Mouse (Mus musculus): ENCODE results near the gene Rhno1. TPM values are rescaled to one million over a fixed set of nuclear protein-coding genes. Genes with fewer than 3 reads are reported as not detected.
A peak's percentile ranks its signal among the peaks of the same experiment; 100 is the strongest.
"Not testable (repeated sequence)": the region's sequence is repeated elsewhere in the genome, so short reads cannot be mapped to it uniquely, and the experiment has no call there.

The Rhno1 gene
- 1 to 10 TPM; 9.0 to 9.7 TPM for total RNA-seq (2021)
- long read RNA-seq, experiment 1, partial matches to known transcripts = 0 of 6 reads
- long read RNA-seq, experiment 1, other reads (novel, unspliced or antisense) = 3 of 6 reads
- long read RNA-seq, experiment 2, partial matches to known transcripts = 0 of 8 reads
- long read RNA-seq, experiment 2, other reads (novel, unspliced or antisense) = 4 of 8 reads

DNA sequence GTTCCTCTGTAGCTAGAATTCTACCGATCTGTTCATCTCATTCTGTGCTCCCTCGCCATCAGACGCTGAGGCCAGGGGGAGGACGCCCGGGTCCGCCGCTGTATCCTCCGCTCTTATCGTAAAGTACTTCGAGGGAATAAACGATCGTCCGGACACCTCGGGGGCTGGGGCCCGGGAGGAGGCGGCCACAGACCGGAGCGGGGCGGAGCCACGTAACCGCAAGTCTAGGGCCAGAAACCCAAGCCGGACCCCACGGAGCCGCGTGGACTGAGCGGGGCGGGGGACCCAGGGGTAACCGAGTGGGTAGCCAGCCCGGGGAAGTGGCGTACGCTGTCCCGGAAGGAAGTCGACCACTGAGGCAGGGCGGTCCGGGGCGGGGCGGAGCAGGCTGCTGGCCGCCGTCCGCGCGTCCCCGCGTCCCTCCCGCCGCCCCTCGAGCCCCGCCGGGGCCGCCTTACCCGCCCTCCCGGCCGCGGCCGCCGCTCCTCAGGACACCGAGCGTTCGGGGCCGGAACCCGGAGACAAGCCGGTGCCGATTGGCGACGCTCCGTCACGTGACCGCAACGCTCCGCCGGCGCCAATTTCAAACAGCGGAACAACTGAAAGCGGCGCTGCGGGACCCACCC lies at the start of gene Rhno1, which contains the start of gene Foxm1:
Gene Rhno1, minus strand, starts transcription at position 531 of the 626 bp plus-strand sequence.
Gene Foxm1, plus strand, starts transcription at position 587 of the 626 bp plus-strand sequence.
- DNase-seq = peak; percentile 86
- intact Hi-C loops (cut with DNase I; ENCODE audit: low total_unique reads) = no loop called here

DNA sequence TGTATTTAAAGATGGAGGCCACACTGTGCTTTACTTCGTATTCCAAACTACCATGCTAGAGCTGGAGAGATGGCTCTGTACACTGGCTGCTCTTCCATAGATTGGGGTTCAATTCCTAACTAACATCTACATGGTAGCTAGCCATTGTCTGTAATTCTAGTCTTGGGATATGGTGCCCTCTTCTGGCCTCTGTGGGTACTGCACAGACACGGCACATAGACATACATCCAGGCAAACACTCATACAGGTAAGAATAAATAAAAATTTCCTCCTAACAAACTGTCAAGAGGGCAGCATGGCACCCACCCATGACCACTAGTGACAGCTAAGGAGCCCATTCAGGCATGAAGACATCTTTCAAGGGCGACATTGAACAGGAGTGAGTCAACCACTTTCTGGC lies 48.4 kb upstream of the Rhno1 start:
- intact Hi-C loops (cut with DNase I; ENCODE audit: low total_unique reads) = loop anchor here (5.0 kb wide), 2 partner anchors 39 to 94 kb away; no protein-coding TSS in a partner anchor
- DNase-seq = peak; percentile 60

DNA sequence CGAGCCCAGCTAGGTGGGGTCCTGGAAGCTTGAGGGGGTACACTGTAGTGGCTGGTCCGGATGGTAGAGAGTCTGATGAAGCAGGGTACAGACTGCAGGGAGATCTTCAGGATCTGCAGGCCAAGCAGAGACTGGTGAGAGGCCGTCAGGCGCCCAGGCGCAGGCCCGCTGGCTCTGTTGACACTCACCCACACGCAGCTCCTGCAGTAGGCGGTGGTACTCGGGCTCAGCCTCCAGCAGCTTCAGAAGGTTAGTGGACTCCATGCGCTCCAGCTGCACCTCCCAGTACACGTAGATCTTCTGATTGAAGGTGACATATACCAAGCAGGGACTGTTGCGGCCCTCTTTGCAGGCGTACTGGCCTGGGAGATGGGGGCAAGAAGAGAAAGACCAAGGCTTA lies 47.6 kb upstream of the Rhno1 start:
- intact Hi-C loops (cut with DNase I; ENCODE audit: low total_unique reads) = loop anchor here (5.0 kb wide), 2 partner anchors 38 to 93 kb away; no protein-coding TSS in a partner anchor
- no peak for DNase-seq

DNA sequence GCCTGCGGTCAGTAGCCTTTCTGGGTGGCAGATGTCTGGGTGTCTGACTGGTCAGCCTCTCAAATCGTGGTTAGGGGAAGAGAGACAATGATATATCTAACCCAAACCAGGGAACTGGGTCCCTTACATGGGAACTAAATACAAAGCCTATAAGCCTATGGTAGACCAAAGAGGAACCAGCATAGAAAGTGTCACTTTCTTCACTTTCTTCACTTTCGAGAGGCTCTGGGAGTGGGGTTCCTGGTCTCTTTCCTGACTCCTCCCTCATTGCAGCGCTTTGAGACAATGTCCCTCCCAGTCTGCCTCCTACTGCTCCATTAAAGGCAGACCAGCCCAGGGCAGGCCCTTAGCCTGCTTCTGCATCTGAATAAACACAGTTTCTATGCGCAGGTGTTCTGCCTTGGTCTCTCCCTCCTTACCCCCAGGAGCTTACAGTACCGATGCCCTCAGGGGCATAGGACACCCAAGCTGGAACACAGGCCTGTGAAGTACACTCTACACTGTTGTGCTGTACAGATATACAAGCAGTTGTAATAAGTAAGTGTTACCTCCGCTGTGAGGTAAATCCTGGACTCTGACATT lies 45.9 kb upstream of the Rhno1 start:
- no peak for DNase-seq
- intact Hi-C loops (cut with DNase I; ENCODE audit: low total_unique reads) = no loop called here

DNA sequence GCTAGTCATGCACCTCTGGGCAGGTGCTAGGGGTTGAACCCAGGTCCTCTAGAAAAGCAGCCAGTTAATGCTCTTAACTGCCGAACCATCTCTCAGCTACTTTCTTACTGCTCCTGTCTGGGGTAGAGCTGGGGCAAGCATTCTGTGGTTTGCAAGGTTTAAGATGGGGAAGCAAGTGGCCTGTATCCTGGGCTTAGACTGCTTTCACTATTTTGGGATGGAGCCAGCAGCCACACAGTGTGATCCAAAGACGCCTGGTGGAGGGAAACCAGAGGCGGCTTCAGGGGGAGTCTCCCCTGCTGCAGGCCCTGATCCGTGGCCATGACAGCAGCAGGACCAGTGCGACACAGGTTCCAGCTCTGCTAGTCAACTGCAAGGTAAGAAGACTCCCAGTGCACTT lies 42.0 kb upstream of the Rhno1 start:
- DNase-seq = no peak
- intact Hi-C loops (cut with DNase I; ENCODE audit: low total_unique reads) = no loop called here

DNA sequence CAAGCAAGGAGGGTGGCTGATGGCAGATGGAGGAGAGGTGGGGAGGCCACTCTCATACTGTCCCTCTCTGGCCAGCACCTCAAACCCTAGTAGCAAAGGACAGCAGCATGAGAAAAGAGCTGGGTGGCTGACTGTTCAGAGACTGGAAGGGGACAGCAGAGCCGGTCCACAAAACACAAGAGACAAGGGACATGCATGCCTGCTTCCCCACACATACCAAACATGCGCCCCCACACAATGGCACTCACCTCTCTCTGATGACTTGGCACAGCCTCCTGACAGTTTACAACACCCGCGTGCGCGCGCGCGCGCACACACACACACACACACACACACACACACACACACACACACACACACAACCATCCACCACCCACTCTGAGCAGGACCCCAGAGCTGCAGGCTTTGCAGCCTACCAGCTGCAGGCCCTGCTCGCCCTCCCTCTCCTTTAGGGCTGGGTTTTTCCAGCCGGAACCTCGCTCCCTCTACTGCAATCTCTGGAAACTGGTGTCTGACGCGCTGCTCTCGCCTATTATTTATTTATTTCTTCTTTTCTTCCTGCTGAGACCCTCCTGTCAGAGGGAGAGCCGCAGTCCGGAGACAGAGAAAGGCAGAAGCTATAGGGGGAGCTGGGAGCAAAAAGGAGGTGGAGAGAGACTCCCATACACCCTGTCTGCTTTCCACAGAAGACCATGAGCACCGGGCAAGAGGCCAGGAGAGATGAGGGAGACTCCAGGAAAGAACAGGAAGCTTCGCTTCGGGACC lies 36.9 kb upstream of the Rhno1 start:
- peak; percentile 36 for DNase-seq
- intact Hi-C loops (cut with DNase I; ENCODE audit: low total_unique reads) = no loop called here

DNA sequence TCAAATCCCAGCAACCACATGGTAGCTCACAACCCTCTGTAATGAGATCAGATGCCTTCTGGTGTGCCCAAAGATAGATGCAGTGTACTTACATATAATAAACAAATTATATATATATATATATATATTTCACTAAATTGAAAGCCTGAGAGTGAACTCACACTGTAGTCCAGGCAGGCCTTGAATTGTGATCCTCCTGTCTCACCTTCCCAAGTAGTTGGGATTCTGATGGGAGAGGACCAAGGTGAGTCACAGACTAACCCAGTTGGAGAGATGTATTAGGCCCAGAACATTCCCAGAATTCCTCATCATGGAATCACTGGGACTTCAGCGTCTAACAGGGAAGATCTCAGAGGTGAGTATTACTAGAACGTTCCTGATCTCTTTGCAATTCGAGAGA lies 36.3 kb upstream of the Rhno1 start, which contains the start of gene Nrip2:
Gene Nrip2, plus strand, starts transcription at position 301 of the 400 bp plus-strand sequence.
- intact Hi-C loops (cut with DNase I; ENCODE audit: low total_unique reads) = no loop called here
- no peak for DNase-seq

DNA sequence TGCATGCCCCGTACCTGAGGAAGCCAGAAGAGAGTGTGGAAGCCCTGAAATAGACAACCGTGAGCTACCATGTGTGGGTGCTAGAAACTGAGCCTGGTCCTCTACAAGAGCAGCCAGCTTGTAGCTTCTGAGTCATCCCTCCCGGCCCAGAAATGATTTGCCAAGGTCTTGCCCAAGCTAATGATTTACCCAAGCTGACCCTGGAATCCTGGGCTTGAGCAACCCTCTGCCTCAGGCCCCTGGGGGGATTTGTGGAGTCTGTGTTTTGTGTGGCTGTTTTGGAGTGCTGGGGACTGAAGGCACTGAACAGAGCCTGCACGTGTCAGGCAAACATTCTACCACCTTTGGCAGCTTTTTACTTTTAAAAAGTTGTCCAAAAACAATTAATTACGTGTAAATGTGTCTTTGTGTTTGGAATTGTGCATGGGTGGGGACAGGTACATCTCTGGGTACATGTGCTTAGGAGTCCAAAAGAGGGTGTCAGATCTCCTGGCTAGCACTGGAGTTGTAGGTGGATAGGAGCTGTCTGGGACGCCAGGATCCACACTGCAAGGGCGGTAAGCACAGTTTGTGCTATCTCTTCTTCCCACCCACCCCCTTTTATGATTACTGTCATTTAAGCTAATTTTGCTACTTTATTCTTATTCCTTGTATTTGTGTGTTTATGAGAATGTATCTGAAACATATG lies 35.0 kb upstream of the Rhno1 start:
- intact Hi-C loops (cut with DNase I; ENCODE audit: low total_unique reads) = no loop called here
- no peak for DNase-seq

DNA sequence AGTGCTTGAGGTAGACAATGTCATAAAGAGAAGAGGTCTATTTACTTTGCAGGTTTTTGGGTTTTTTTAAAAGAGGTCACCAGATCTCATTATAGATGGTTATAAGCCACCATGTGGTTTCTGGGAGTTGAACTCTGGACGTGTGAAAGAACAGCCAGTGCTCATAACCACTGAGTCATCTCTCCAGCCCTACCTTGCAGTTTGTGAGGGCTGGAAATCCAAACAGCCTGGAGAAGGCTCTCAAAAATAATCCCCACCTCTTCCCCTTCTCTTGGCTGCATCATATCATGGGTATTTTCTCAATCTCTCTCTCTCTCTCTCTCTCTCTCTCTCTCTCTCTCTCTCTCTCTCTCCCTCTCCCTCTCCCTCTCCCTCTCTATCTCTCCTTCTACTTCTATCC lies 28.0 kb upstream of the Rhno1 start:
- intact Hi-C loops (cut with DNase I; ENCODE audit: low total_unique reads) = no loop called here
- no peak for DNase-seq

DNA sequence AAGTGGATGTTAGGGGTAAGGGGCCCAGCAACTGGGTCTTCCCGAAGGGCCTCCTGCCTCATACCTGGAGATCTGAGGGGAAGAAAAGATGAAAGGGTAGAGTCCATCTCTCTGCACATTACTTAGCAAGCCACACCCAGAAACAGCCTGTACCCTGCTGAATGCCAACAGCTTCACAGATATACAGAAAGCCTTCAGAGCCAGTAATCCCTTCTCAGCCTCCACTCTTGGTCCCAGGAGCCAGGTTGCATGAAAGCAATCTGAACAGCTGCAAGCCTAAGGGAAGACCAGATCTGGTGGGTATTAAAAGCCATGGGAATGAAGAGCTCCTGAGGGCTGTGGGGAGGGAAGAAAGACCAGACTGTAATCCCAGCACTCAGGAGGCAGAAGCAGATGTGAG lies 26.5 kb upstream of the Rhno1 start:
- intact Hi-C loops (cut with DNase I; ENCODE audit: low total_unique reads) = no loop called here
- no peak for DNase-seq

DNA sequence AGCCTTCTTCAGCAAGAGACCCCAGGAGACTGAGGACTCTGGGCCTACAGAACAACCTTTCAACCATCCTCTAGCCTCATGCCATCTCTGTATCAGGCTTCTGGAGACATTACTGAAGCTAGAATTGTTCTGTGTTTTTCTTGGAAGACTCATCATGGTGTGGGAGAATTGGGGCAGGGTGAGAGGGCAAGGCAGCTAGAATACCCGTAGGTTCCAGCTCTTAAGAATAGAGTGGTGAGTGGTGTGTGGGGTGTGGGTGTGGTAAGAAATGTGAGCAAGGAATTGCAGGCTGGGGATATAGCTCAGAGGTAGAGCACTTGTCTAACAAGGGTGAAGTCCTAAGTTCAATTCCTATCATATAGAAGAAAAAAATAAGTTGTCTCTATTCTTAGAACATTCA lies 22.3 kb upstream of the Rhno1 start:
- intact Hi-C loops (cut with DNase I; ENCODE audit: low total_unique reads) = no loop called here

DNA sequence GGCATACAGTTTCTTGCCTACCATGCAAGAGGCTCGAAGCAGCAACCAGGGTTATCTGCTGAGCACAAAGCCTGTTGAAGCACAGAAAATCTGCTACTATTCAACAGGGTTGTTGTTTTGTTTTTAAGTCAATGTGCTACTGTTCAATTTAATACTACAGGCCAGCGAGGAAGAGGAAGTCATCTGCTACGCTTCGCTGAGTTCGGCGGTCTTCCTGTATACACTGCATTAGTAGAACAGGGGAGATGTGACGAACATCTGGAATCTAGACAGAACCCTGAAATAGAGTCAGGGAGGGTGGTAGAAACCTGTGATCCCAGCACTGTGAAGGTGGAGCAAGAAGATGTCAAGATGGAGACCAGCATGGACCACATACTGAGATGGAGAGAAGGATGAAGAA lies 21.0 kb upstream of the Rhno1 start:
- intact Hi-C loops (cut with DNase I; ENCODE audit: low total_unique reads) = no loop called here
- no peak for DNase-seq

More for the DNA sequence above, 22.3 kb upstream of the Rhno1 start:
- DNase-seq = no peak

DNA sequence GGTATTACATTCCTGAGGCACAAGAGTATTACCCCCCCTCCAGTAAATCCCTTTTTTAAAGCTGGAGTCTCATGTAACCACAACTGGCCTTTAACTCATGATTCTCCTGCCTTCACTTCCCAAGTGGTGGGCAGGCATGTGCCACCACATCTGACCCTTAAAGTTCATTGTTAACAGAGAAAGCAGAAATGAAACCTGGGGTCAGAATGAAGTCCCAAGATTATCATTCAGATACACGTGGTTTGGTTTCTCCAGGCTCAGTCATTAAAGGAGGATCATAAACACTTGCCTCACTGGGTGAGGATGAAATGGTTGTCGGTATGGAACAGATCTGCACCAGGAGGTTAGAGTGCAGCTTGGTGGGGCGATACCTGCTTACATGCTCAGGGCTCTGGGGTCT lies 18.5 kb upstream of the Rhno1 start:
- intact Hi-C loops (cut with DNase I; ENCODE audit: low total_unique reads) = no loop called here
- no peak for DNase-seq

DNA sequence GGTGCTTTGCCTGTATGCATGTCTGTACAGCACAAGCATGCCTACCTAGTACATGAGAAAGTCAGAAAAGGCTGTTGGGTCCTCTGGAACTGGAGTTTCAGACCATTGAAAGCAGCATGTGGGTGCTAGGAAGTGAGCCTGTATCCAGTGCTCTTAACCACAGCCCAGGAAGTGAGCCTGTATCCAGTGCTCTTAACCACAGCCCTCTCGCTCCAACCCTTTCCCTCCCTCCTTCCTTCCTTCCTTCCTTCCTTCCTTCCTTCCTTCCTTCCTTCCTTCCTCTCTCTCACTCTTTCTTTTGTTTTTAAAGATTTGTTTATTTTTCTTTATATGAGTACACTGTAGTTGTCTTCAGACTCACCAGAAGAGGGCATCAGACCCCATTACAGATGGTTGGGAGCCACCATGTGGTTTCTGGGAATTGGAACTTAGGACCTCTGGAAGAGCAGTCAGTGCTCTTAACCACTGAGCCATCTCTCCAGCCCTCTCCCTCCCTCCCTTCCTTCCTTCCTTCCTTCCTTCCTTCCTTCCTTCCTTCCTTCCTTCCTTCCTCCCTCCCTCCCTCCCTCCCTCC lies 18.0 kb upstream of the Rhno1 start:
- DNase-seq; intact Hi-C loops (cut with DNase I; ENCODE audit: low total_unique reads): not testable (repeated sequence)

DNA sequence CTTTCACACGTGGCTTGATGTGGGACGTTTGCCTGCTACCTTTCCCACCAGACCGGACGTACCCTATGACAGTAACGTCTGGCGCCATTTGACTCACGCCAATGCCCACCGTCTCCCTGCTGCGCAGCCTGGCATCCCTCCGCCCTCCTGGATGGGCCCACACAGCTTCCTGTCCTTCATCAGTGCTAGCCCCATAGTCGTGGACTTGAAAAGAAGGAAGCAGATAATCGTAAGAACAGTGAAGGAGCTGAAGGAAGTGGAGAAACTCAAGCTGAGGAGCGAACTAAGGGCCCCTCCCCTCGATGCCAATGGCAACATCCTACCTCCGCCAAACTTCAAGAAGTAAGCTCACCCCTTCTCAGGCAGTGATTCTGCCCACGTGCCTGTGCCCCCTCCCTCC lies 16.9 kb upstream of the Rhno1 start:
- intact Hi-C loops (cut with DNase I; ENCODE audit: low total_unique reads) = no loop called here
- DNase-seq = no peak

DNA sequence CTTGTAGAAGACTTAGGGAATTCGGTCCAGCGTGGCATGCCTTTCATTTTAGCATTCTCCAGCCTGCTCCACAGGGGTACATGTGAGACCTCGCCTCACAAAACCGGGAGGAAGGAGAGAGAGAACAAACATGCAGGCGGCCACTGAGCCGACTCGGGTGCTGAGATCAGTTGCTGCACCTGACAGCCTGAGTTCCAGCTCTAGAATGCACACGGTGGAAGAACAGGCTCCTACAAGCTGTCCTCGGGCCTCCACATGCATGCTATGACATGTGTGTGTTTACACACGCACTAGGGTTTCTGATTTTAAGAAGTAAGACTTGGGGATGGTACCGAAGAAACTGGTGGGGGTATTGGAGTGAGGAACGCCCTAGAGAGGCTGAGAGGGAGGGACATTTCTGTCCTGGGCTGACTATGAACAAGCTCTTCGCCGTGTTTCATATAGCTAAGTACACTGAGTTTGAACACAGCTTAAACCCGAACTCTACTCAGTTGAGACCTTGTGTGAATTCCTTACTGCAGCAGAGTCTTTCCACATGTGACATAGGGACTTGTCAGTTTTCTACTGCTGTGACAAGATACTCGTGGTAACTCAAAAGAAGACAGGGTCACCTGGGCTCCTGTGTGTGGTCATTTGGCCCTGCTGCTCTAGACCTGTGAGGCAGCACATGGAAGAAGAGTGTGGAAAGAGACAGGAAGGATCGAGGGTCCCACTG lies 13.8 kb upstream of the Rhno1 start:
- DNase-seq = no peak
- intact Hi-C loops (cut with DNase I; ENCODE audit: low total_unique reads) = no loop called here

DNA sequence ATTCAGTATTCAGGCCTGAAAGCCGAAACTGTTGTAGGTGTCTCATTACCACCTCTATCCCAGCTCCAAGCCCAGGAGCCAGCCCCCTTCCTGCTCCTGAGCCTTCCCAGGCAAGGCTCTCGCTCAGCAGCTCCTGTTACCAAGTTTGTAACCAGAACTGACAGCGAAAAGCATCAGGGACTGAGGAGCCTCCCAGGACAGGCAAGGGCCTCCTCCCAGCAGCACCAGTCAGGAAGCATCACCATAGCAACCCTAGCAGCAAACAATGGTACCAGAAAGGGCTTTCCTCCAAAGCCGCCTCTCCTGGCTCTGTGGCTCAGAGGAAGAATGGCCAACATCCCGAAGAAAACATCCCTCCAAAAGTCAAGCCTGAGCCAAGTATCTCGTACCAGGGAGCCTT lies 12.5 kb upstream of the Rhno1 start, which contains the start of the genes Tex52 and Gm44596:
Gene Tex52, plus strand, starts transcription at position 265 of the 400 bp plus-strand sequence.
Gene Gm44596, plus strand, starts transcription at position 312 of the 400 bp plus-strand sequence.
- DNase-seq = peak; percentile 53
- intact Hi-C loops (cut with DNase I; ENCODE audit: low total_unique reads) = no loop called here

DNA sequence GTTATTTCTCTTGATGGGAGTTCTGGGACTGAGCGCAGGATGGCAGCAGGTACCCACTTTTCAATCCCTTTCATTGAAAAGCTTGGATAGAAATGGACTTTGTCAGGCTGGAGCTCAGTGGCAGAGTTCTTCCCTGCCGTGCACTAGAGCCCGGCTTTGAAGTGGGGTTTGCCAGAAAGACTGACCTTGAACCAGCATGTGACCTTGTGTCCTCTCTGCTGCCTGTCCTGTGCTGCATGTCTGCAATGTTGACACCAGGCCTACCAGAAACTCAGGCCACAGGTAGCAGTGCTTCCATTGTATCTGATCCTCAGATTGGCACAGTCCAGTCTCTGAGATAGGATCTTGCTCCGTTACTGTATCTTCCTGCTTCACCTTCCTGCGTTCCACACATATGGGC lies 7.3 kb upstream of the Rhno1 start:
- no peak for DNase-seq
- intact Hi-C loops (cut with DNase I; ENCODE audit: low total_unique reads) = loop anchor here (5.0 kb wide), 1 partner anchor 42 kb away; no protein-coding TSS in a partner anchor
